Mouse (Mus musculus) liver, adult 2 months (tissue): ENCODE results near the gene Morn1. TPM values are rescaled to one million over a fixed set of nuclear protein-coding genes. Genes with fewer than 3 reads are reported as not detected.

Experiments
- DNase-seq: peaks from one replicate; pipeline ENCODE4 v3.0.0-alpha.2; 2011; ENCODE audit warnings: low read depth, low spot score; ENCODE audit errors: extremely low read depth
- H3K27ac ChIP-seq: fragments of 200-500 bp; replicated peaks from 2 replicates; pipeline ENCODE4 v1.5.1; 2012; ENCODE audit warnings: low read depth, mild to moderate bottlenecking, control low read depth, inconsistent platforms, low read length; ENCODE audit not compliant: insufficient read depth
- H3K27me3 ChIP-seq: fragments of 200-500 bp; 2 replicates; pipeline ENCODE4 v1.6.1; 2012; ENCODE audit warnings: mild to moderate bottlenecking, moderate library complexity, low read length, inconsistent platforms; ENCODE audit not compliant: control insufficient read depth, insufficient read depth
- H3K36me3 ChIP-seq: fragments of 200-500 bp; 2 replicates; pipeline ENCODE4 v1.6.1; 2012; ENCODE audit warnings: low read length, inconsistent platforms; ENCODE audit not compliant: control insufficient read depth, insufficient read depth
- H3K4me1 ChIP-seq: fragments of 200-500 bp; 2 replicates; pipeline ENCODE4 v1.6.1; 2011; ENCODE audit warnings: low read length; ENCODE audit not compliant: control insufficient read depth, insufficient read depth
- H3K4me3 ChIP-seq: fragments of 200-500 bp; 2 replicates; pipeline ENCODE4 v1.5.1; 2011; ENCODE audit warnings: low read depth, mild to moderate bottlenecking, control low read depth, low read length, moderate library complexity; ENCODE audit not compliant: insufficient read depth
- H3K79me2 ChIP-seq: fragments of 200-500 bp; 2 replicates; pipeline ENCODE4 v1.6.1; 2012; ENCODE audit warnings: inconsistent platforms, mild to moderate bottlenecking, low read length, moderate library complexity; ENCODE audit not compliant: control insufficient read depth, insufficient read depth
- H3K9ac ChIP-seq: fragments of 200-500 bp; 2 replicates; pipeline ENCODE4 v1.6.1; 2012; ENCODE audit warnings: low read depth, mild to moderate bottlenecking, control low read depth, inconsistent platforms, low read length
- CTCF ChIP-seq: fragments of 200-500 bp; IDR thresholded peaks from 2 replicates; pipeline ENCODE4 v1.5.1; 2011; ENCODE audit warnings: low read depth, low read length, control low read depth
- POLR2A ChIP-seq: fragments of 200-500 bp; IDR thresholded peaks from 2 replicates; pipeline ENCODE4 v1.6.1; 2011; ENCODE audit warnings: low read length, control low read depth; ENCODE audit not compliant: insufficient read depth; ENCODE audit errors: extremely low read depth
- WGBS: fragments of 180-500 bp; shearing (Covaris S2); methylation state at CpG from one replicate; pipeline ENCODE4 v1.1.7; 2018; 5-methylcytosine and 5-hydroxymethylcytosine counted together
- polyA plus RNA-seq: library from polyadenylated mRNA; depleted of rRNA; stranded (reverse); fragments of >200 nt; gene quantifications from 2 replicates; pipeline ENCODE4 v1.2.3, GENCODE M21; 2012; rRNA removed
- total RNA-seq: library from RNA; depleted of rRNA; stranded (reverse); fragments of >200 nt; gene quantifications from 2 replicates; pipeline ENCODE4 v1.2.3, GENCODE M21; 2014; rRNA removed

Morn1 gene
- total and polyA plus RNA-seq, 2 experiments = 3.6 to 4.2 TPM

DNA sequence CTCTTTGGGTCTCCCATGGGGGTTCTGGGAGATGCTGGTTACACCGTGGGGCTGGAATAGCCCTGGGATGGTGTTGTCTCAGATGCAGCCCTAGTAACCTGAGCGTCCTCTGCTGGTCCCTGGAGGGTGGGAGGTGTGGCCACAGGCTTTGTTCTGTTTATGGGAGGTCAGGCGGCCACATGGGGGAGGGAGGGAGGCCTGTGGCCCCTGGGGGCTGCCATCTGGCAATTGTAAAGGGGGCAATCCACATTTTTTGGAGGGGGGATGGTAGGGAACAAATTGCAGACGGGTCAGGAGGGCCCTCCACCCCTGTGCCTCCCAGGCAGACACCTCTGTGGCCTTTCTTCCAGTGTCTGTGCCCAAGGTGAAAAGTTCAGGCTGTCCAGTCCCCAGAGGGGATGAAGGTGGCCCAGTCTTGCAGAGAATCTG, 103.3 kb downstream of the Morn1 start:
- H3K9ac ChIP-seq = no peak overlapping the region
- H3K36me3 ChIP-seq = no peaks in the 10 kb centered on the region
- DNase-seq = no peak
- H3K4me1 ChIP-seq = peaks cover 13% of the 10 kb centered on the region
- 74% methylated on average over 4 of the region's 4 CpGs for WGBS
- no peaks in the 10 kb centered on the region for H3K27me3 ChIP-seq
- no peak overlapping the region for H3K4me3 ChIP-seq
- peaks cover 80% of the 10 kb centered on the region for H3K79me2 ChIP-seq
- TF ChIP-seq CTCF (no peak), POLR2A (no peak)
- no peak overlapping the region for H3K27ac ChIP-seq

DNA sequence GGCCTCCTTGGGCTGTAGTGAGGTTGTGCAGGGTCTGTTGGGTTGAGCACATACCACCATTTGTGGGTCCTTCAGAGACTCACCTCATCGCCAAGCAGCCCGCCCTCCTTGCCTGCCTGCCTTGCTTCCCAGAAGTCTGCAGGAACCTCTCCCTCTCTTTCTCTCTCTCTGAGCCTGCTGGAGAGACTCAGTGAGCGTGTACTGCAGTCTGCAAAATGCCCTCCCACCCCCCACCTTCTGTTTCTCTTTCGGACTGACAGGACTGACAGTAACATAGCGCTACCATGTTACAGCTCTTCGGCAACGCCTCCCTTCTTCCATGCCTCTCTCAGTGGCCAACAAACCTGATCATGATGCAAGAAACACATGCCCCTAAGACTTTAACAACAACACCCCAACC, 103.9 kb downstream of the Morn1 start:
- H3K79me2 ChIP-seq = peaks cover 80% of the 10 kb centered on the region
- H3K4me1 ChIP-seq = peaks cover 13% of the 10 kb centered on the region
- H3K36me3 ChIP-seq = no peaks in the 10 kb centered on the region
- H3K27ac ChIP-seq = no peak overlapping the region
- WGBS = 84% methylated on average over 7 of the region's 7 CpGs
- H3K9ac ChIP-seq = no peak overlapping the region
- DNase-seq = no peak
- TF ChIP-seq POLR2A (no peak), CTCF (no peak)
- H3K4me3 ChIP-seq = no peak overlapping the region
- no peaks in the 10 kb centered on the region for H3K27me3 ChIP-seq

Other genes starting within 250 kb of the Morn1 start
- not detected in 2 replicates for gene Ttc34, start 249.1 kb upstream of the Morn1 start, total RNA-seq
- 0.05 TPM in 1 of 2 replicates, not detected in the other for gene Ttc34, start 249.1 kb upstream of the Morn1 start, polyA plus RNA-seq
- gene Mmel1, start 217.0 kb upstream of the Morn1 start, total RNA-seq = 0.07 TPM in 1 of 2 replicates, not detected in the other
- 0.04 TPM in 1 of 2 replicates, not detected in the other for gene Mmel1, start 217.0 kb upstream of the Morn1 start, polyA plus RNA-seq
- 14.8 and 15.2 TPM in 2 replicates for gene Fam213b, start 187.4 kb upstream of the Morn1 start, total RNA-seq
- 23.3 and 35.3 TPM in 2 replicates for gene Fam213b, start 187.4 kb upstream of the Morn1 start, polyA plus RNA-seq
- gene Tnfrsf14, start 158.0 kb upstream of the Morn1 start, total RNA-seq = 11.2 and 14.4 TPM in 2 replicates
- 25.9 and 55.6 TPM in 2 replicates for gene Tnfrsf14, start 158.0 kb upstream of the Morn1 start, polyA plus RNA-seq
- gene Hes5, start 125.7 kb upstream of the Morn1 start, total RNA-seq = not detected in 2 replicates
- gene Hes5, start 125.7 kb upstream of the Morn1 start, polyA plus RNA-seq = not detected in 2 replicates
- gene Pank4, start 122.5 kb upstream of the Morn1 start, total RNA-seq = 13.5 and 13.6 TPM in 2 replicates
- gene Pank4, start 122.5 kb upstream of the Morn1 start, polyA plus RNA-seq = 13.0 and 19.5 TPM in 2 replicates
- gene Plch2, start 29.8 kb upstream of the Morn1 start, total RNA-seq = 0.07 TPM in 1 of 2 replicates, not detected in the other
- 0.01 and 0.04 TPM in 2 replicates for gene Plch2, start 29.8 kb upstream of the Morn1 start, polyA plus RNA-seq
- 3.7 and 4.5 TPM in 2 replicates for gene Pex10, start 19.6 kb upstream of the Morn1 start, total RNA-seq
- 11.2 and 13.0 TPM in 2 replicates for gene Pex10, start 19.6 kb upstream of the Morn1 start, polyA plus RNA-seq
- gene Rer1, start 195 bp upstream of the Morn1 start, total RNA-seq = 128 and 135 TPM in 2 replicates
- gene Rer1, start 195 bp upstream of the Morn1 start, polyA plus RNA-seq = 84.3 and 92.1 TPM in 2 replicates
- 4.2 and 7.5 TPM in 2 replicates for gene Ski, start 136.0 kb downstream of the Morn1 start, total RNA-seq
- gene Ski, start 136.0 kb downstream of the Morn1 start, polyA plus RNA-seq = 19.3 and 19.5 TPM in 2 replicates
- 5.4 and 7.4 TPM in 2 replicates for gene Faap20, start 163.2 kb downstream of the Morn1 start, total RNA-seq
- gene Faap20, start 163.2 kb downstream of the Morn1 start, polyA plus RNA-seq = 28.6 and 33.8 TPM in 2 replicates